Mouse (Mus musculus) liver, postnatal 0 days (tissue): Measurements from ENCODE around the gene Mfsd4b2. TPM values are rescaled to one million over a fixed set of nuclear protein-coding genes. Genes with fewer than 3 reads are reported as not detected.
"Not testable (repeated sequence)": the region's sequence is repeated elsewhere in the genome, so short reads cannot be mapped to it uniquely, and the experiment has no call there.

Experiments used
- ATAC-seq: fragments of 200-750 bp; cut with Nextera tagmentation; 2 replicates; pipeline ENCODE4 v1.8.0; 2017; ENCODE audit warnings: mild to moderate bottlenecking, moderate library complexity
- DNase-seq: peaks from one replicate; pipeline ENCODE4 v3.0.0-alpha.2; 2016
- H3K27ac ChIP-seq: fragments of 300-500 bp; sonication (generic); 2 replicates; pipeline ENCODE4 v1.5.1; 2014; ENCODE audit warnings: antibody characterized with exemption, moderate library complexity, mild to moderate bottlenecking, low read depth
- H3K27me3 ChIP-seq: fragments of 300-500 bp; sonication (generic); 2 replicates; pipeline ENCODE4 v1.6.1; 2014; ENCODE audit warnings: low read length, control low read depth, mixed read lengths; ENCODE audit not compliant: insufficient read depth
- H3K36me3 ChIP-seq: fragments of 300-500 bp; sonication (generic); replicated peaks from 2 replicates; pipeline ENCODE4 v1.6.1; 2014; ENCODE audit warnings: mild to moderate bottlenecking, control low read depth, low read length, moderate library complexity, mixed read lengths; ENCODE audit not compliant: insufficient read depth
- H3K4me1 ChIP-seq: fragments of 300-500 bp; sonication (generic); 2 replicates; pipeline ENCODE4 v1.6.1; 2014; ENCODE audit warnings: antibody characterized with exemption, mild to moderate bottlenecking, control low read depth; ENCODE audit not compliant: insufficient read depth
- H3K4me2 ChIP-seq: fragments of 300-500 bp; sonication (generic); 2 replicates; pipeline ENCODE4 v1.6.1; 2014; ENCODE audit warnings: low read depth, mild to moderate bottlenecking, low read length, moderate library complexity, mixed read lengths
- H3K4me3 ChIP-seq: fragments of 300-500 bp; sonication (generic); 2 replicates; pipeline ENCODE4 v1.5.1; 2014; ENCODE audit warnings: low read depth, low read length
- H3K9ac ChIP-seq: fragments of 300-500 bp; sonication (generic); replicated peaks from 2 replicates; pipeline ENCODE4 v1.6.1; 2014; ENCODE audit warnings: mild to moderate bottlenecking, moderate library complexity
- H3K9me3 ChIP-seq: fragments of 300-500 bp; sonication (generic); 2 replicates; pipeline ENCODE4 v1.6.1; 2016; ENCODE audit warnings: mild to moderate bottlenecking, control low read depth, low read length, mixed read lengths
- CTCF ChIP-seq: sonication (generic); IDR thresholded peaks from 2 replicates; pipeline ENCODE4 v1.5.1; 2016; ENCODE audit warnings: antibody characterized with exemption, low read depth
- EP300 ChIP-seq: IDR thresholded peaks from 2 replicates; pipeline ENCODE4 v1.6.1; 2016; ENCODE audit warnings: antibody characterized with exemption, low read depth, mild to moderate bottlenecking
- WGBS: fragments of 180-500 bp; shearing (Covaris S2); extraction: QIAGEN DNeasy Blood & Tissue Kit; methylation state at CpG from one replicate; pipeline ENCODE4 v1.1.7; 2014; ENCODE audit not compliant: insufficient replicate concordance; 5-methylcytosine and 5-hydroxymethylcytosine counted together
- polyA plus RNA-seq: library from polyadenylated mRNA; unstranded; fragments of >200 nt; fragmentation: Nextera tagmentation; extraction: Ambion mirVana; gene quantifications from 2 replicates; pipeline ENCODE4 v1.2.1, GENCODE M21; 2015

Mfsd4b2 gene
- polyA plus RNA-seq, 1 experiment from 2014 or later = not detected

GRCm38 (mm10) chr10:39959761-39960440 is 33.2 kb upstream of the Mfsd4b2 start, which contains the start of gene Mfsd4b3:
Gene Mfsd4b3, minus strand, starts transcription at chr10:39960153.
- peak within 1 kb of the TSS; percentile 56 for H3K4me3 ChIP-seq

GRCm38 (mm10) chr10:39958266-39958665 is 31.5 kb upstream of the Mfsd4b2 start:
- H3K4me1 ChIP-seq = peaks cover 20% of the 10 kb centered on the region
- H3K9me3 ChIP-seq = no peaks in the 10 kb centered on the region
- H3K9ac ChIP-seq = no peak overlapping the region
- no peaks in the 10 kb centered on the region for H3K36me3 ChIP-seq
- no peak overlapping the region for H3K4me2 ChIP-seq
- WGBS = 58% methylated on average over 4 of the region's 4 CpGs
- ATAC-seq (no peak), DNase-seq (no peak)
- TF ChIP-seq EP300 (no peak), CTCF (peak; percentile 58)
- no peaks in the 10 kb centered on the region for H3K27me3 ChIP-seq
- no peak overlapping the region for H3K4me3 ChIP-seq
- H3K27ac ChIP-seq = no peak overlapping the region

More at GRCm38 (mm10) chr10:39959761-39960440, 33.2 kb upstream of the Mfsd4b2 start, which contains the start of gene Mfsd4b3:
- 2% methylated on average over 37 of the region's 38 CpGs for WGBS
- peak; percentile 93 for DNase-seq
- Histone ChIP-seq H3K4me1 (peaks cover 20% of the 10 kb centered on the region), H3K27ac (peak within 1 kb of the TSS; percentile 91), H3K36me3 (no peaks in the 10 kb centered on the region), H3K4me2 (peak within 1 kb of the TSS; percentile 74), H3K9ac (peak within 1 kb of the TSS; percentile 75), H3K9me3 (no peaks in the 10 kb centered on the region), H3K27me3 (no peaks in the 10 kb centered on the region)
- peak; percentile 99 for ATAC-seq
- TF ChIP-seq EP300 (peak; percentile 79; the same call in 1 of the 2 replicates), CTCF (peak; percentile 86)

- 48% methylated on average over 2 of the region's 2 CpGs for WGBS
- no peaks in the 10 kb centered on the region for H3K27me3 ChIP-seq
- no peak overlapping the region for H3K27ac ChIP-seq
- H3K9ac ChIP-seq = no peak overlapping the region
- H3K4me1 ChIP-seq = peaks cover 20% of the 10 kb centered on the region
- H3K4me3 ChIP-seq = no peak overlapping the region
- H3K36me3 ChIP-seq = no peaks in the 10 kb centered on the region
- H3K9me3 ChIP-seq = no peaks in the 10 kb centered on the region
- ATAC-seq = no peak
- no peak for DNase-seq
- TF ChIP-seq EP300 (no peak), CTCF (peak; percentile 19)
- H3K4me2 ChIP-seq = no peak overlapping the region
Observed at GRCm38 (mm10) chr10:39956340-39956878, 29.7 kb upstream of the Mfsd4b2 start.

GRCm38 (mm10) chr10:39955163-39955562 is 28.4 kb upstream of the Mfsd4b2 start:
- Histone ChIP-seq H3K27me3 (no peaks in the 10 kb centered on the region), H3K9me3 (no peaks in the 10 kb centered on the region), H3K27ac (no peak overlapping the region), H3K4me2 (no peak overlapping the region), H3K9ac (no peak overlapping the region), H3K4me1 (peaks cover 17% of the 10 kb centered on the region), H3K36me3 (no peaks in the 10 kb centered on the region), H3K4me3 (no peak overlapping the region)
- WGBS = 78% methylated on average over 2 of the region's 2 CpGs
- no peak for TF ChIP-seq EP300
- no peak for TF ChIP-seq CTCF
- DNase-seq = no peak
- ATAC-seq = no peak

- no peaks in the 10 kb centered on the region for H3K27me3 ChIP-seq
- H3K4me1 ChIP-seq = no peaks in the 10 kb centered on the region
- TF ChIP-seq EP300 (no peak), CTCF (no peak)
- H3K4me2 ChIP-seq = no peak overlapping the region
- no peak for DNase-seq
- no peak for ATAC-seq
- no peaks in the 10 kb centered on the region for H3K9me3 ChIP-seq
- WGBS = 81% methylated on average over 2 of the region's 2 CpGs
- H3K4me3 ChIP-seq = no peak overlapping the region
- H3K36me3 ChIP-seq = 0 out of 2 replicates have a peak, but pooled peaks cover 3% of the 10 kb centered on the region
- H3K27ac ChIP-seq = no peak overlapping the region
- H3K9ac ChIP-seq = no peak overlapping the region
Observed at GRCm38 (mm10) chr10:39949377-39949954, 22.7 kb upstream of the Mfsd4b2 start.

GRCm38 (mm10) chr10:39947195-39947594 is 20.5 kb upstream of the Mfsd4b2 start:
- not testable (repeated sequence) for H3K4me1 ChIP-seq, H3K4me2 ChIP-seq, H3K4me3 ChIP-seq, DNase-seq, ATAC-seq, H3K27me3 ChIP-seq, H3K9ac ChIP-seq, H3K36me3 ChIP-seq, H3K9me3 ChIP-seq, H3K27ac ChIP-seq
- WGBS = 82% methylated on average over 3 of the region's 3 CpGs
